In genomic region chr10:80808099-80808984, GRCm38 (mm10) we compare ENCODE assay signal across 9 mouse cellular contexts. TPM values are rescaled to one million over a fixed set of nuclear protein-coding genes. Genes with fewer than 3 reads are reported as not detected.
DNase-seq lines count a peak whose midpoint lies in the region; ATAC-seq and TF ChIP-seq lines count a peak whose summit lies in the region.
"Had no signal": no experiment of that assay in that cellular context is flagged by ENCODE, and none has a peak within 500 bp of the region (broad histone marks: within the 10 kb centered on the region; RNA-seq: fewer than 3 reads in every experiment).

No protein-coding gene starts in this region.

- H3K4me2 ChIP-seq in forebrain, embryonic 15.5 days (replicated peaks), result peak overlapping the region; percentile 80; the same call in 1 of the 2 replicates

- no peak overlapping the region for H3K27ac ChIP-seq in heart, adult 2 months
- no peak overlapping the region for H3K27ac ChIP-seq in ES-E14 (ENCODE audit: insufficient read depth, low read depth, low read length, poor library complexity, severe bottlenecking)
- no peak overlapping the region for H3K27ac ChIP-seq in forebrain, embryonic 15.5 days (replicated peaks)
- peak overlapping the region; percentile 65 for H3K27ac ChIP-seq in midbrain, embryonic 10.5 days (replicated peaks)
- no peak overlapping the region for H3K27ac ChIP-seq in kidney, adult 2 months (ENCODE audit: insufficient read depth, low read depth, low read length)

- DNase-seq in heart, adult 11 months, result peak; percentile 94
- no peak for DNase-seq in heart, adult 2 months
- no peak for DNase-seq in ES-E14 (ENCODE audit: low read depth, low spot score)
- peak; percentile 49 for DNase-seq in midbrain, embryonic 10.5 days (ENCODE audit: low spot score)
- no peak for DNase-seq in natural killer cell, adult 2 months (ENCODE audit: low spot score in 2 of 2)
- no peak for DNase-seq in kidney, adult 2 months
- DNase-seq in gastrocnemius, adult 8-10 months (ENCODE audit: low spot score in 2 of 2), result no peak

- H3K27me3 ChIP-seq in heart, adult 2 months (ENCODE audit: control insufficient read depth, insufficient read depth, low read length), result no peaks in the 10 kb centered on the region
- H3K27me3 ChIP-seq in forebrain, embryonic 15.5 days, result peaks cover 40% of the 10 kb centered on the region
- H3K27me3 ChIP-seq in midbrain, embryonic 10.5 days (ENCODE audit: low read depth, poor library complexity, severe bottlenecking), result peaks cover 83% of the 10 kb centered on the region
- no peaks in the 10 kb centered on the region for H3K27me3 ChIP-seq in kidney, adult 2 months (replicated peaks; ENCODE audit: control insufficient read depth, insufficient read depth, low read length)

- no peaks in the 10 kb centered on the region for H3K9me3 ChIP-seq in ES-E14 (ENCODE audit: control insufficient read depth, insufficient read depth, low read depth, low read length)
- H3K9me3 ChIP-seq in forebrain, embryonic 15.5 days, result no peaks in the 10 kb centered on the region
- no peaks in the 10 kb centered on the region for H3K9me3 ChIP-seq in midbrain, embryonic 10.5 days (replicated peaks)

- TF ChIP-seq EP300 in heart, adult 2 months (IDR thresholded peaks at IDR 0.05; ENCODE audit: insufficient read depth, low read depth, low read length), result no peak

- H3K36me3 ChIP-seq in heart, adult 2 months (ENCODE audit: control insufficient read depth, insufficient read depth, low read length), result no peaks in the 10 kb centered on the region
- H3K36me3 ChIP-seq in ES-E14 (ENCODE audit: control insufficient read depth, insufficient read depth, low read length, poor library complexity, severe bottlenecking), result peaks cover 21% of the 10 kb centered on the region
- H3K36me3 ChIP-seq in forebrain, embryonic 15.5 days, result peaks cover 16% of the 10 kb centered on the region
- peaks cover 25% of the 10 kb centered on the region for H3K36me3 ChIP-seq in midbrain, embryonic 10.5 days
- H3K36me3 ChIP-seq in kidney, adult 2 months (ENCODE audit: control insufficient read depth, insufficient read depth, low read length), result no peaks in the 10 kb centered on the region

- TF ChIP-seq POLR2A in heart, adult 2 months (IDR thresholded peaks at IDR 0.05; ENCODE audit: insufficient read depth, low read depth, low read length), result no peak
- TF ChIP-seq POLR2A in kidney, adult 2 months (IDR thresholded peaks at IDR 0.05; ENCODE audit: low read depth, low read length), result no peak

- no peak for TF ChIP-seq CTCF in heart, adult 2 months (IDR thresholded peaks at IDR 0.05)
- TF ChIP-seq CTCF in kidney, adult 2 months (conservative IDR thresholded peaks at IDR 0.05; ENCODE audit: insufficient read depth, insufficient read length, low read depth, low read length), result no peak

- no peak for ATAC-seq in forebrain, embryonic 15.5 days (replicated peaks)

- intact Hi-C loops in heart, adult 2 months (cut with DNase I), result no loop called here

- H3K4me1 ChIP-seq in heart, adult 2 months (ENCODE audit: control insufficient read depth, insufficient read depth, low read length), result peaks cover 3% of the 10 kb centered on the region
- peaks cover 10 to 17% of the 10 kb centered on the region in 2 experiments; a peak in 3 of 4 replicates for H3K4me1 ChIP-seq in ES-E14 (ENCODE audit: control insufficient read depth in 2 of 2, insufficient read depth in 2 of 2, low read length in 2 of 2, poor library complexity in 1 of 2)
- H3K4me1 ChIP-seq in forebrain, embryonic 15.5 days, result peaks cover 26% of the 10 kb centered on the region
- H3K4me1 ChIP-seq in midbrain, embryonic 10.5 days, result peaks cover 55% of the 10 kb centered on the region
- H3K4me1 ChIP-seq in kidney, adult 2 months (ENCODE audit: control insufficient read depth, insufficient read depth, low read length), result peaks cover 6% of the 10 kb centered on the region; the same call in 1 of the 2 replicates

- no peaks in the 10 kb centered on the region for H3K79me2 ChIP-seq in heart, adult 2 months (replicated peaks; ENCODE audit: control insufficient read depth, insufficient read depth, low read length)

- in situ Hi-C loops in ES-E14 (cut with MboI; ENCODE audit: low sequenced_read_pairs in 2 of 2, unreplicated experiment in 2 of 2), result no loop called here

- no peak overlapping the region for H3K9ac ChIP-seq in heart, adult 2 months (ENCODE audit: low read depth, low read length)
- peak overlapping the region; percentile 34 for H3K9ac ChIP-seq in ES-E14 (ENCODE audit: insufficient read depth, low read depth, low read length, poor library complexity, severe bottlenecking)
- H3K9ac ChIP-seq in forebrain, embryonic 15.5 days (replicated peaks), result no peak overlapping the region

- no peak overlapping the region for H3K4me3 ChIP-seq in heart, adult 2 months
- H3K4me3 ChIP-seq in ES-E14 (ENCODE audit: insufficient read depth in 1 of 2, low read depth in 1 of 2, low read length in 2 of 2, poor library complexity in 1 of 2, severe bottlenecking in 1 of 2), result peak overlapping the region; percentile 34 to 48; a peak in 2 of 4 replicates
- 0 out of 2 replicates have a peak overlapping the region, but pooled peaks have one; percentile 6 for H3K4me3 ChIP-seq in forebrain, embryonic 15.5 days
- H3K4me3 ChIP-seq in midbrain, embryonic 10.5 days, result peak overlapping the region; percentile 67
- H3K4me3 ChIP-seq in kidney, adult 2 months (ENCODE audit: insufficient read depth, low read depth, low read length), result no peak overlapping the region

- WGBS in heart, adult 2 months, result 31% methylated on average over 40 of the region's 40 CpGs
- 18% methylated on average over 40 of the region's 40 CpGs for WGBS in forebrain, embryonic 15.5 days
- 19% methylated on average over 40 of the region's 40 CpGs for WGBS in midbrain, embryonic 10.5 days
- 22% methylated on average over 40 of the region's 40 CpGs for WGBS in kidney, adult 2 months

TF ChIP-seq in ES-E14, 5 proteins besides CTCF, POLR2A, EP300 and RAD21:
- TF ChIP-seq MAFK (IDR thresholded peaks at IDR 0.05; ENCODE audit: insufficient read depth, low read depth, low read length) (no peak), ZC3H11A (IDR thresholded peaks at IDR 0.05; ENCODE audit: borderline replicate concordance, low read depth, low read length) (no peak), CHD2 (IDR thresholded peaks at IDR 0.05; ENCODE audit: low read depth, low read length) (no peak), HCFC1 (IDR thresholded peaks at IDR 0.05; ENCODE audit: borderline replicate concordance, insufficient read depth, low read length) (no peak), ZNF384 (IDR thresholded peaks at IDR 0.05; ENCODE audit: low read depth, low read length) (no peak)

RNA-seq across cellular contexts. Expression of gene Amh, which starts 3.3 kb away (rescaled TPM):
- under 1 TPM; 0.18 TPM for total RNA-seq in heart, adult 2 months (2021)
- 0.15 and 0.25 TPM in 2 replicates for polyA plus RNA-seq in heart, adult 2 months (2012; rRNA removed)
- total RNA-seq in ES-E14 (2012; rRNA removed), result 1.0 and 1.9 TPM in 2 replicates
- 0.10 TPM in 2 replicates for polyA plus RNA-seq in forebrain, embryonic 15.5 days (2015; fragmentation: Nextera tagmentation; extraction: Ambion mirVana)
- 0.07 TPM in 1 of 2 replicates, not detected in the other for polyA plus RNA-seq in midbrain, embryonic 10.5 days (2016; fragmentation: Nextera tagmentation; extraction: Ambion mirVana)
- polyA plus RNA-seq in kidney, adult 2 months (2012; rRNA removed), result 0.17 and 0.23 TPM in 2 replicates
- total RNA-seq in gastrocnemius, adult 8-10 months (2022), result under 1 TPM in 3 of 4 experiments, not detected in 1; 0.22 to 0.40 (median 0.24) TPM
- polyA plus RNA-seq: CD4-positive, CD25-positive, alpha-beta regulatory T cell, adult 4 months had no signal

RNA-seq across cellular contexts. Expression of gene Jsrp1, which starts 5.0 kb away (rescaled TPM):
- total RNA-seq in heart, adult 2 months (2021), result 1 to 10 TPM in 1 of 2 experiments, under 1 TPM in 1; 0.25 to 1.1 TPM
- 0.21 and 0.56 TPM in 2 replicates for polyA plus RNA-seq in heart, adult 2 months (2012; rRNA removed)
- 0.67 and 1.0 TPM in 2 replicates for total RNA-seq in ES-E14 (2012; rRNA removed)
- 0.31 TPM in 1 of 2 replicates, not detected in the other for polyA plus RNA-seq in forebrain, embryonic 15.5 days (2015; fragmentation: Nextera tagmentation; extraction: Ambion mirVana)
- polyA plus RNA-seq in midbrain, embryonic 10.5 days (2016; fragmentation: Nextera tagmentation; extraction: Ambion mirVana), result 0.44 and 0.71 TPM in 2 replicates
- polyA plus RNA-seq in kidney, adult 2 months (2012; rRNA removed), result 0.20 and 3.2 TPM in 2 replicates
- 100 to 1,000 TPM; 455 to 508 (median 490) TPM for total RNA-seq in gastrocnemius, adult 8-10 months (2022)
- polyA plus RNA-seq: CD4-positive, CD25-positive, alpha-beta regulatory T cell, adult 4 months had no signal

RNA-seq across cellular contexts. Expression of gene Plekhj1, which starts 9.9 kb away (rescaled TPM):
- 10 to 100 TPM; 29.7 to 33.0 TPM for total RNA-seq in heart, adult 2 months (2021)
- polyA plus RNA-seq in heart, adult 2 months (2012; rRNA removed), result 28.9 and 33.2 TPM in 2 replicates
- total RNA-seq in ES-E14 (2012; rRNA removed), result 77.2 and 87.1 TPM in 2 replicates
- polyA plus RNA-seq in forebrain, embryonic 15.5 days (2015; fragmentation: Nextera tagmentation; extraction: Ambion mirVana), result 140 and 154 TPM in 2 replicates
- 184 and 191 TPM in 2 replicates for polyA plus RNA-seq in midbrain, embryonic 10.5 days (2016; fragmentation: Nextera tagmentation; extraction: Ambion mirVana)
- 36.9 and 39.3 TPM in 2 replicates for polyA plus RNA-seq in kidney, adult 2 months (2012; rRNA removed)
- total RNA-seq in gastrocnemius, adult 8-10 months (2022), result 10 to 100 TPM; 24.2 to 34.4 (median 32.0) TPM

RNA-seq across cellular contexts. Expression of gene Sf3a2, which starts 10.3 kb away (rescaled TPM):
- 10 to 100 TPM; 27.3 to 30.4 TPM for total RNA-seq in heart, adult 2 months (2021)
- polyA plus RNA-seq in heart, adult 2 months (2012; rRNA removed), result 18.4 and 19.7 TPM in 2 replicates
- total RNA-seq in ES-E14 (2012; rRNA removed), result 31.4 and 39.6 TPM in 2 replicates
- polyA plus RNA-seq in forebrain, embryonic 15.5 days (2015; fragmentation: Nextera tagmentation; extraction: Ambion mirVana), result 60.2 and 62.6 TPM in 2 replicates
- 108 and 112 TPM in 2 replicates for polyA plus RNA-seq in midbrain, embryonic 10.5 days (2016; fragmentation: Nextera tagmentation; extraction: Ambion mirVana)
- polyA plus RNA-seq in kidney, adult 2 months (2012; rRNA removed), result 22.6 and 23.1 TPM in 2 replicates
- total RNA-seq in gastrocnemius, adult 8-10 months (2022), result 10 to 100 TPM; 26.0 to 33.2 (median 29.9) TPM

RNA-seq across cellular contexts. Expression of gene Oaz1, which starts 18.1 kb away (rescaled TPM):
- 100 to 1,000 TPM; 850 to 914 TPM for total RNA-seq in heart, adult 2 months (2021)
- polyA plus RNA-seq in heart, adult 2 months (2012; rRNA removed), result 1,001 and 1,201 TPM in 2 replicates
- 823 and 1,116 TPM in 2 replicates for total RNA-seq in ES-E14 (2012; rRNA removed)
- 1,419 and 1,463 TPM in 2 replicates for polyA plus RNA-seq in forebrain, embryonic 15.5 days (2015; fragmentation: Nextera tagmentation; extraction: Ambion mirVana)
- 2,246 and 2,347 TPM in 2 replicates for polyA plus RNA-seq in midbrain, embryonic 10.5 days (2016; fragmentation: Nextera tagmentation; extraction: Ambion mirVana)
- polyA plus RNA-seq in kidney, adult 2 months (2012; rRNA removed), result 1,045 and 1,074 TPM in 2 replicates
- 1,000 to 10,000 TPM in 1 of 4 experiments, 100 to 1,000 TPM in 3; 735 to 1,031 (median 850) TPM for total RNA-seq in gastrocnemius, adult 8-10 months (2022)

Comparison
In these comparisons a context has a peak if more than half of its experiments do, and no peak if none do; other contexts are left out.
1. DNase-seq: peak in heart, adult 11 months (single experiment) and midbrain, embryonic 10.5 days (single experiment); none in heart, adult 2 months (0 of 2), ES-E14 (single experiment), natural killer cell, adult 2 months (0 of 2), kidney, adult 2 months (single experiment) and gastrocnemius, adult 8-10 months (0 of 2).
2. H3K4me3 ChIP-seq: peak in ES-E14 (2 of 2), forebrain, embryonic 15.5 days (single experiment) and midbrain, embryonic 10.5 days (single experiment); none in heart, adult 2 months (single experiment) and kidney, adult 2 months (single experiment).